Mouse (Mus musculus): Measurements from ENCODE around the gene Lgr4. TPM values are rescaled to one million over a fixed set of nuclear protein-coding genes. Genes with fewer than 3 reads are reported as not detected.

The Lgr4 gene
- polyA plus RNA-seq, 1 experiment from 2014 or later: 8.1 TPM

DNA sequence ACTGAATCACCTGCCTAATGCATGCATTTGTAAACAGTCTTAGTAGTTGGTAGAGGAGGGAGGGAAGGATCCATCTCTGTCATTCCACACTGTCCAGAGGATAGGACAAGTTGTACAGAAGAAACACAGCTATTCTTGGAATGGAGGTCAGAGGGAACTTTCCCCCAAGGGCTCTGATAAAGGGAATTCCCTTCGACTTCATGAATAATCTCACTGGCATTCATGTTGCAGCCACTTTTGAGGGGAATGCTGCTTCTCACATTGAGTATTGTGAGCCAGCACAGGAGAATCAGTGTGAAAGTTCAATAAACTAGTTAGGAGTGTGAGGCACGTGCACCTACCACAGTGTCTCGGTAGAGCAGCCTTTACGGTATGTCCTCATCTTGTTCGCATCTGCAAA lies 37.6 kb downstream of the Lgr4 start:
- Histone ChIP-seq H3K4me3 (no peak overlapping the region), H3K27me3 (replicated peaks) (no peaks in the 10 kb centered on the region), H3K27ac (no peak overlapping the region), H3K9ac (no peak overlapping the region), H3K4me1 (0 out of 2 replicates have a peak, but pooled peaks cover 8% of the 10 kb centered on the region), H3K9me3 (no peaks in the 10 kb centered on the region), H3K36me3 (replicated peaks) (no peaks in the 10 kb centered on the region), H3K4me2 (no peak overlapping the region)
- 65% methylated on average over 5 of the region's 5 CpGs for WGBS
- ATAC-seq (replicated peaks): no peak

DNA sequence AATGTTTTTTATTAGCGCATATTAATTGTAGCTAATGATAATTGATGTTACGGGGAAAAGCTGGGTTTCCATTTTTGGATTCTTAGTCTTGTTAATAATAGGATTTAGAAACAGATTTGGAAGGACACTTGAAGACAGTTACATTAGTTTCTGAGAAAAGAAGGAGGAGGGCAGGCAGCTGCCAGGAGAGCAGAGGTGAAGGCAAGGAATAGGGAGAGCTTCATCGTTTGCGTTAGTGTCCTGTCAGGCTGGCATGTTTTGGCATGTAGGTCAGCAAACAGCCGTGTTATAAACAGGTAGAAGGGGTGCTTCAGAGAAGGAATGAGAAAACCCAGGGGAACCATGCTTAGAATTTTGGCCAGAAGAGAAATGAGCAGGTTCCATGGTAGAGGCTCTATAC lies 38.5 kb downstream of the Lgr4 start:
- no peak for ATAC-seq (replicated peaks)
- Histone ChIP-seq H3K4me2 (no peak overlapping the region), H3K4me1 (peaks cover 11% of the 10 kb centered on the region; the same call in 1 of the 2 replicates), H3K27me3 (replicated peaks) (no peaks in the 10 kb centered on the region), H3K4me3 (no peak overlapping the region), H3K36me3 (replicated peaks) (no peaks in the 10 kb centered on the region), H3K27ac (no peak overlapping the region), H3K9ac (no peak overlapping the region), H3K9me3 (no peaks in the 10 kb centered on the region)
- 88% methylated on average over 5 of the region's 5 CpGs for WGBS

DNA sequence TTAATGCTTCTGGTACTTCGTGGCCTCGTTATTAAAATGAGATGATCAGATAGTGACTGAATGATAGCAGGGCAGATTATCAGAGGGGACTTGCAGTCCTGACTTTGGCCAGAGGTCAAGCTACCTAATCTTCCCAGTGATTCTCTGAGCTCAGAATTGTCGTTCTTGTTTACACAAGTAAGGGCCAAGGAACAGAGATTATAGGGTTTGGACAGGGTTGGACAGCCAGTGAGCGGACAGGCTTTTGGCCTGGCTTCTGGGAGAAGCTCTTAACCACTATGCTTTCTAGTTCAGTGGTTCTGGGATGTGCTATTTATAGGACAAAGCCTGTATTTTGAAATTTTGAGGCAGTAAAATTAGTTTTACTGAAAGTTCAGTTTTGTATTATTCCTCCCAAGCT lies 39.3 kb downstream of the Lgr4 start:
- Histone ChIP-seq H3K27ac (no peak overlapping the region), H3K9me3 (no peaks in the 10 kb centered on the region), H3K36me3 (replicated peaks) (no peaks in the 10 kb centered on the region), H3K4me1 (peaks cover 15% of the 10 kb centered on the region), H3K9ac (no peak overlapping the region), H3K27me3 (replicated peaks) (no peaks in the 10 kb centered on the region), H3K4me3 (no peak overlapping the region), H3K4me2 (no peak overlapping the region)
- WGBS: 66% methylated on average over 4 of the region's 4 CpGs
- no peak for ATAC-seq (replicated peaks)

DNA sequence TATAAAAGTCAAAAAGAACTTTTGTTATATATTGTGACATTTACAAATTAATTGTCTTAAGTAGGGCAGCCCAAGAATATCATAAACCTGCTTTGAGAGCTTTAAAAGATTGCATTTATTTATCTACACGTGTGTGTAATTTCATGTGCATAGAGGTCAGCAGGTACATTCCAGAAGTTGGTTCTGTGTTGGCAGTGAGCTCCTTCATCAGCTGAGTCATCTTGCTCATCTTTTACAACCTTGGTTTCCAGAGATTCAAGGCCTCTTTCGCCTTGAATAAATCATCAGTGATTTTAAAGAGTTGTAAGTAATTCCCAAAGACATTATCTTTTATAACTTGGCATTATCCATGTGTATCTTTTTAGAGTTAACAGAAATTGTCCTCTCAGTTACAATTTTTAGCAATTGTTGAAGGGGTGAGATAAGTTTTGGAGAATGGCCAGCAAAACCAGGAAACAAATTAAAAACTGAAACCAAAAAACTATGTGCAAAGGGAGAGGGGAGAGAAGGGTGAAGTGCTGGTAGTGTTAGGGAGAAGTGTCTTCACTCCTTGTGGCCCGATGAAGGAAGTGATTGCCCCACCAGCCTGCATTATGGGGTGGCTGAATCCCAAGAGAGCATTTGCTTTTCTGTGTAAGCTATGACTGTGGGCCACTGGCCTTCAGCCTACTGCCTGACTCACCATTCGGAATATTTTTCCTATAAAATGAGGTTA lies 41.4 kb downstream of the Lgr4 start:
- Histone ChIP-seq H3K4me2 (no peak overlapping the region), H3K9me3 (no peaks in the 10 kb centered on the region), H3K36me3 (replicated peaks) (no peaks in the 10 kb centered on the region), H3K27me3 (replicated peaks) (no peaks in the 10 kb centered on the region), H3K4me3 (no peak overlapping the region), H3K27ac (no peak overlapping the region), H3K9ac (no peak overlapping the region), H3K4me1 (peaks cover 15% of the 10 kb centered on the region)
- ATAC-seq (replicated peaks): no peak
- 88% methylated on average over 4 of the region's 4 CpGs for WGBS

DNA sequence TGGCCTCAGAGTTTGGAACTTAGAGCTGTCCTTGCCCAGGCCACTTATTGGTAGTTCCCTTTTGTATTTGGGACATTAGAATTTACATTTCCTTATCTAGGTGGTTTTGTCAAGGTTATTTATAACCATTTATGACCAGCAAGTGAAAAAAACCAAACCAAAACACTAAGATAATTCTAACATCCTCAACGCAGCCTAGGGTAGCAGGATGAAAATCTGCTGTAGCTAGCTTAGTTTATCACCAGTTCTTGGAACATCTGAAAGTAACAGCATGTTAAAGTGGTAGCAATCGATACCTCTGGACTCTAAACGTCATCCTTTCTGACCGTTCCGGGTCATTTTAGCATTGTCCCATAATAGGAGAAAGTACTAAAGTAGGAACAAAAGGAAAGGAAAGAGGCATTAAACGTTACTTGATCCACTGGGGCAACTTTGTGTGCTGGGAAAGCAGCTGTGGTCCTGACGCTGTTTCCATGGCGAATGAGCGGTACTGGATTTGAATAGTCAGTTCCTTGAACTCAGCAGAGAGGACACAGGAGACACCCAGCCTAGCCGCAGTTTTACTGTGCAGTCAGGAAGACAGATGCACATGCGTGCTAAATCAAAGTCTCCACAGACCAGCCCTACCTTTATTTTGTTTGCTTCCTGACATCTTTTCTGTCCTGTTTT lies 42.1 kb downstream of the Lgr4 start:
- H3K36me3 ChIP-seq (replicated peaks): no peaks in the 10 kb centered on the region
- no peak overlapping the region for H3K4me3 ChIP-seq
- no peak overlapping the region for H3K27ac ChIP-seq
- H3K9me3 ChIP-seq: no peaks in the 10 kb centered on the region
- no peaks in the 10 kb centered on the region for H3K27me3 ChIP-seq (replicated peaks)
- H3K4me2 ChIP-seq: no peak overlapping the region
- no peak; the same call in 1 of the 2 replicates for ATAC-seq (replicated peaks)
- H3K4me1 ChIP-seq: peaks cover 15% of the 10 kb centered on the region
- no peak overlapping the region for H3K9ac ChIP-seq
- WGBS: 17% methylated on average over 11 of the region's 11 CpGs

DNA sequence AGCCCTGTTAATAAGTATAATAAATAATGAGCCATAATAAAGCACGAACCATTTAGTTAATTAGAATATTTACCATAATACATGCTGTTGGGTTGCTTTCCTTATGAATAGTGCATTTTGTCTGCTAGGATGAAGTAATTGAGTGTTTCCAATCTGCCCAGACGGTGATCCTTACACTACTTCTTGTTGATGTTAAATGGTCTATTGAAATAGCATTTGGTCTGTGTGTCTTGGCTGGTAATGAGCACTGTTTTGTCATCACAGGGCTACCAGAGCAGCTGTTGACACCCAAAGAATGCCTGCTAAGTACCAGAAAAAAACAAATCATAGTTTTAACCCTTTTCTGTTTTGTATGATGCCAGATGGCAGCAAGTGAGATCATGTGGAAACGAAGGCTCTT lies 42.8 kb downstream of the Lgr4 start:
- Histone ChIP-seq H3K4me3 (no peak overlapping the region), H3K27ac (no peak overlapping the region), H3K4me2 (no peak overlapping the region), H3K4me1 (peaks cover 15% of the 10 kb centered on the region), H3K36me3 (replicated peaks) (no peaks in the 10 kb centered on the region), H3K9me3 (no peaks in the 10 kb centered on the region), H3K27me3 (replicated peaks) (no peaks in the 10 kb centered on the region), H3K9ac (no peak overlapping the region)
- ATAC-seq (replicated peaks): no peak; the same call in 1 of the 2 replicates
- 23% methylated on average over 3 of the region's 3 CpGs for WGBS

DNA sequence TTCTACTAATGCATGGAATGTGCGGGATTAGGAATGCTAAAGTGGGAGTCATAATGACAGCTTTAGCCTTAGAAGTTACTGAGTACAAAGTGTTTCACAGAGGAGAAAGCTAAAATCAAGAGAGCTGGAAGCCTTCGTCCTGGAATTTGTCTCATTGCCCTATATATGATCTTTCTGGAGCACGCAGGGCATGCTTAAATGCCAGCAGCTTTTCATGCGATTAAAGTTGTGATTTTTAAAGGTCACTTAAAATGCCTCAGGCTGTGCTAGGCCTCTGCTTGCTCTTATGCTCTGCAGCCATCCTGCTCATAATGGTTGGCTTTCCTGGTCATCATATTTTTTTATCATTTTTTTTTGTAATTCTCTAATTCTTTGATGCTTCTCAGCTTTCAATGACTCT lies 43.7 kb downstream of the Lgr4 start:
- Histone ChIP-seq H3K27ac (0 out of 2 replicates have a peak overlapping the region, but pooled peaks have one; percentile 34), H3K4me3 (no peak overlapping the region), H3K9ac (no peak overlapping the region), H3K4me1 (peaks cover 15% of the 10 kb centered on the region), H3K4me2 (no peak overlapping the region), H3K36me3 (replicated peaks) (no peaks in the 10 kb centered on the region), H3K9me3 (no peaks in the 10 kb centered on the region), H3K27me3 (replicated peaks) (no peaks in the 10 kb centered on the region)
- 67% methylated on average over 4 of the region's 4 CpGs for WGBS
- no peak for ATAC-seq (replicated peaks)

DNA sequence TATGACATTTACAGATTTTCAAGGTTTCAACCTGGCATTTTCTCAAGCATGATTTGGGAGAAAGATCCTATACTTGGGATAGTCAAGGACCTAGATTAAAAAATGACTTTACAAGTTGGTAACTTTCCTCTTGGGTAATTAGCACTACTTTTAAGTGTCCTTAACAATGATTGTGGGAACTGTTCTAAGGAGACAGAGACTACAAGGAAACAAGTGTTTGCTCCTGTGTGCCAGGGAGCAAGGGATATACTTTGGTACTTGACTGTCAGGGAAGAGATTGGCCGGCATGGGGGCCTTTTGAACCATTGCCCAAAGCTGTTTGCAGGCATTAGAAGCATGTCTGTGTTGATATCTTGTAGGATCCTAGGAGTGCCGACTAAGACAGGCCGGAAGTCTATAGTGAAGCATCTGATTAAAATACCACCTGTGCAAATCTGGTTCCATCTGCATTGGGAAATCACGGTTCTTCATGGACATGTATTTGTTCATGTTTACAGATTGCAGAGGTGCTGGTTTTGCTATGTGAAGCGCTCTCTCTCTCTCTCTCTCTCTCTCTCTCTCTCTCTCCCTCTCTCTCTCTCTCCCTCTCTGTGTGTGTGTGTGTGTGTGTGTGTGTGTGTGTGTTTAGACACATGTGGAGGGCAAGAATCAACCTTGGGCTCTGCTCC lies 46.3 kb downstream of the Lgr4 start:
- H3K36me3 ChIP-seq (replicated peaks): no peaks in the 10 kb centered on the region
- no peaks in the 10 kb centered on the region for H3K9me3 ChIP-seq
- H3K27ac ChIP-seq: no peak overlapping the region
- peaks cover 15% of the 10 kb centered on the region for H3K4me1 ChIP-seq
- 85% methylated on average over 5 of the region's 5 CpGs for WGBS
- H3K27me3 ChIP-seq (replicated peaks): no peaks in the 10 kb centered on the region
- no peak for ATAC-seq (replicated peaks)
- no peak overlapping the region for H3K4me3 ChIP-seq
- H3K4me2 ChIP-seq: no peak overlapping the region
- H3K9ac ChIP-seq: no peak overlapping the region

DNA sequence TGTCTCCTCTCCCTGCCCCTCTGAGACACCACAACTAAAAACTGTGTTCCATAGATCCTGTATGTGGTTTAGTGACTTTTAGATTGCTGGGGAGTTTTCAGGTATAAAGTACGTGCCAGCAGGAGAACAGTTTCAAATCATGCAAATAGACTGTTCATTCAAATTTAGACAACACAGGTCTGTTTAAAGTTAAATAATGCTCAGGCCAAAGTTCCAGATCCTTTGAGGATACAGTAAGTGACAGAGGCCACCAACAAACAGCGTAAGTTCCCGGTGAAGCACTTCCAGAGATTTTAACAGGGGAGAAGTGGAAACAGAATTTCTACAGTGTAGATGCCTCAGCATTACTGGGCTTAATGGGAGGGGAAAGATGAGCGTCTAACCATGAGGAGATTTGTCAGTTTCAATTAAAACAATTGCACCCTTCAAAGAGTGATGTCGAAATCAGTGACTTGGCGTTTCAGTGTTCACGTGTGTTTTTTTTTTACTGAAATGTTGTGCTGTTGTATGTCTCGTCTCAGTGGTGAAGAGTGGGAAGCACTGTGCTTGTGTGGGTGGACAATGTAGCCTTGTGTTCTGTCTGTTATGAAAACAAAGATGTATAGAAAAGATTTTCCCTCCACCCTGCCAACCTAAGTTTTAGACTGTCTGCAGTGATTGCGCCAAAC lies 48.4 kb downstream of the Lgr4 start:
- no peaks in the 10 kb centered on the region for H3K36me3 ChIP-seq (replicated peaks)

DNA sequence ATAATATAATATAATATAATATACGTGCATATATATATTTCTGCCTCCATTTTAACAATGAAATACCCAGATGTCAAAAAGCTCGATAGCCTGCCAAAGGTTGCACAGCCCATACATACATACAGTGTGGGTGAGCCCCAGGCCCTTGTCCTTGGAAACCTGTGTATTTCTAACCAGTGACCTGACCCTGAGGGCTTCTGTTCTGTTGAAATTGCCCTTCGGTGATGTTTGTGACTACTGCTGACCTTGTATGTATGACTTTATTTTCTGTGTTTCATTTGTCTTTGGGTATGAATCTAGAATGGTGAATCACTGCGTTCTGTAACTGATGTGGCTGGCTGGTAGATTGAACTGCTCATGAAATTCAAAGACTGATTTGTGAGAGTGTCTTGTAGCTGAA lies 49.4 kb downstream of the Lgr4 start:
- no peak overlapping the region for H3K4me2 ChIP-seq
- no peaks in the 10 kb centered on the region for H3K36me3 ChIP-seq (replicated peaks)
- H3K9me3 ChIP-seq: no peaks in the 10 kb centered on the region
- H3K4me1 ChIP-seq: no peaks in the 10 kb centered on the region
- no peak overlapping the region for H3K27ac ChIP-seq
- no peak overlapping the region for H3K4me3 ChIP-seq
- H3K27me3 ChIP-seq (replicated peaks): no peaks in the 10 kb centered on the region
- 96% methylated on average over 4 of the region's 4 CpGs for WGBS
- no peak for ATAC-seq (replicated peaks)
- H3K9ac ChIP-seq: no peak overlapping the region

More for the DNA sequence above, 48.4 kb downstream of the Lgr4 start:
- Histone ChIP-seq H3K4me2 (no peak overlapping the region), H3K4me1 (peaks cover 4% of the 10 kb centered on the region), H3K4me3 (no peak overlapping the region), H3K27me3 (replicated peaks) (no peaks in the 10 kb centered on the region), H3K27ac (no peak overlapping the region), H3K9ac (no peak overlapping the region), H3K9me3 (no peaks in the 10 kb centered on the region)
- no peak for ATAC-seq (replicated peaks)
- WGBS: 67% methylated on average over 9 of the region's 9 CpGs

DNA sequence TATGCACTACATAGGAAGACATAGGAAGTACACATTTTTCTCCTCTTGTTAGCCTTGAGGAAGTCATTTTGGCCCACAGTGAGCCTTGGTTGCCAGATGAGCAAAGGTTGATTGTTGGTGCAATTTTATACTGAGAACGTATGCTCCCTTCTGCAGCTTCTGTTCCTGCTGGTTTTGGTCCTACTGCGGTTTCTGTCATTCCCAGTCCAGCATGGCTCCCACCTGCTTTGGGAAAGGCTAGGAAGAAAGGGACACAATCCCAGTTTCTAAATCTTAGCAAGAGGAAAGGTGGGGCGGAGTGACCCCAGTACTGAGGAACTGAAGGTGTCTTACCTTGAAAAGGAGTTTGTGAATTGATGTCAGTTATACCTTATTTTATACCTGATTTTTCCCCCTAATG lies 51.9 kb downstream of the Lgr4 start:
- no peak for ATAC-seq (replicated peaks)
- H3K36me3 ChIP-seq (replicated peaks): no peaks in the 10 kb centered on the region
- no peak overlapping the region for H3K4me3 ChIP-seq
- H3K9me3 ChIP-seq: no peaks in the 10 kb centered on the region
- no peak overlapping the region for H3K9ac ChIP-seq
- WGBS: 93% methylated on average over 3 of the region's 3 CpGs
- H3K27ac ChIP-seq: no peak overlapping the region
- H3K4me1 ChIP-seq: no peaks in the 10 kb centered on the region
- no peak overlapping the region for H3K4me2 ChIP-seq
- no peaks in the 10 kb centered on the region for H3K27me3 ChIP-seq (replicated peaks)

DNA sequence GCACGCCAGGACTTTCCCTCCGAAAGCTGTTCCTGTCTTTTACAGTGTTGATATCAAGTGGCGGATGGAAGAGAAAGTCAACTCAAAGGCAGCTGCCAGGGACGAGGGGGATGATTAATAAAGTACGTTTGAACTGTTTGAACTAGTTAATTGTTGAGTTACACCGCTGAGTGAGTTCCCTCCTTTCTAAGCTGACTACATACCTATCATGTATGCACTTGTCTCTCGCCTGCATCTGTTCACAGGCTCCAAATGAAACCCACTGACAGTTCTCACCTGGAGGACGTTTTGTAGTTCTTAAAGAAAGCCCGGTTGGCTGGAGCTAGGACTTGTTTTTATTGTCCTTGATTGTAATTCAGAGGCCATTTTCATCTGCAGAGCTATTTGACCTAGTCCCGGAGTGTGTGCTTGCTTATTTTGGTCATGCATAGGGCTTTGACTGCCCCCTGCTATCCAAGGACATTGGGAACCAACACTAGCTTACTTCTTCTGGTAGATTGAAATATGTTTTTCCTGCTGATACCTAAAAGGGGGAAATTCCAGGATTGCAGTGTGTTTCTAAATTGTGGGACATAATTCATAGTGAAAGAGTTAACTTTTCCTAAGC lies 52.6 kb downstream of the Lgr4 start:
- no peak overlapping the region for H3K27ac ChIP-seq
- H3K9ac ChIP-seq: no peak overlapping the region
- no peak overlapping the region for H3K4me3 ChIP-seq
- no peaks in the 10 kb centered on the region for H3K4me1 ChIP-seq
- no peaks in the 10 kb centered on the region for H3K27me3 ChIP-seq (replicated peaks)
- no peak overlapping the region for H3K4me2 ChIP-seq
- WGBS: 76% methylated on average over 10 of the region's 10 CpGs
- no peak for ATAC-seq (replicated peaks)
- no peaks in the 10 kb centered on the region for H3K9me3 ChIP-seq
- H3K36me3 ChIP-seq (replicated peaks): no peaks in the 10 kb centered on the region
